Mouse (Mus musculus) lung, embryonic 14.5 days (tissue): ENCODE data around the gene Ppfibp1. TPM values are rescaled to one million over a fixed set of nuclear protein-coding genes. Genes with fewer than 3 reads are reported as not detected.

Experiments used
- ATAC-seq: fragments of 200-750 bp; cut with Nextera tagmentation; 2 replicates; pipeline ENCODE4 v1.8.0; 2017; ENCODE audit warnings: mild to moderate bottlenecking, moderate TSS enrichment, moderate library complexity; ENCODE audit not compliant: insufficient read depth
- DNase-seq: peaks from one replicate; pipeline ENCODE4 v3.0.0-alpha.2; 2015
- H3K27ac ChIP-seq: fragments of 300-500 bp; sonication (generic); 2 replicates; pipeline ENCODE4 v1.5.1; 2014; ENCODE audit warnings: low read depth, mild to moderate bottlenecking, moderate library complexity
- H3K27me3 ChIP-seq: fragments of 300-500 bp; sonication (generic); 2 replicates; pipeline ENCODE4 v1.6.1; 2014; ENCODE audit warnings: low read length, control low read depth; ENCODE audit not compliant: insufficient read depth
- H3K36me3 ChIP-seq: fragments of 300-500 bp; sonication (generic); 2 replicates; pipeline ENCODE4 v1.6.1; 2014; ENCODE audit warnings: control low read depth; ENCODE audit not compliant: insufficient read depth
- H3K4me1 ChIP-seq: fragments of 300-500 bp; sonication (generic); 2 replicates; pipeline ENCODE4 v1.6.1; 2014; ENCODE audit warnings: antibody characterized with exemption, control low read depth; ENCODE audit not compliant: insufficient read depth
- H3K4me2 ChIP-seq: fragments of 300-500 bp; sonication (generic); 2 replicates; pipeline ENCODE4 v1.6.1; 2014; ENCODE audit warnings: mild to moderate bottlenecking
- H3K4me3 ChIP-seq: fragments of 300-500 bp; sonication (generic); 2 replicates; pipeline ENCODE4 v1.5.1; 2014; ENCODE audit warnings: low read depth, low read length
- H3K9ac ChIP-seq: fragments of 300-500 bp; sonication (generic); 2 replicates; pipeline ENCODE4 v1.6.1; 2014
- H3K9me3 ChIP-seq: fragments of 300-500 bp; sonication (generic); 2 replicates; pipeline ENCODE4 v1.6.1; 2016; ENCODE audit warnings: low read depth, low read length, control low read depth
- CTCF ChIP-seq: IDR thresholded peaks from 2 replicates; pipeline ENCODE4 v1.5.1; 2016; ENCODE audit warnings: antibody characterized with exemption, low read depth
- WGBS: fragments of 180-500 bp; shearing (Covaris S2); extraction: QIAGEN DNeasy Blood & Tissue Kit; methylation state at CpG from one replicate; pipeline ENCODE4 v1.1.7; 2014; 5-methylcytosine and 5-hydroxymethylcytosine counted together
- polyA plus RNA-seq: library from polyadenylated mRNA; unstranded; fragments of >200 nt; fragmentation: Nextera tagmentation; extraction: Ambion mirVana; gene quantifications from 2 replicates; pipeline ENCODE4 v1.2.1, GENCODE M21; 2014

Ppfibp1 gene
- polyA plus RNA-seq, 1 experiment from 2014 or later: 52.5 TPM

DNA sequence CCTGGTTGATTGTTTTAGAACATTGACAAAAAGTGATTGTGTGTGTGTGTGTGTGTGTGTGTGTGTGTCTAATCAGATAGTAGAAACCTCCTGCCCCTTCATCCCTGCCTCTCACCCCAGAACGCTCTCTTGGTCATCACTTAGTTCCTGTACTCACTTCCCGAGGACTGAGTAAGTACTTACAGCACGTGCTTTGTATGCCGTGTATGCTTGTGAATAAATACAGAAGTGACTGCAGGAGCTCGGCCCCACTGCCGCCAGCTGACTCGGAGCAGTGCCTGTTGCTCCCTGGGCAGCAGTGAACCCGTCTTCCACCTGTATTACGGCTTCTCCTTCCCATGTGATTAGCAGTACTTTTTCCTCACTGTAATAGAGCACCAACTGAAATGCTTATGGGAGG, 164.2 kb downstream of the Ppfibp1 start:
- Histone ChIP-seq H3K27ac (no peak overlapping the region), H3K27me3 (no peaks in the 10 kb centered on the region), H3K4me1 (no peaks in the 10 kb centered on the region), H3K4me2 (no peak overlapping the region), H3K9ac (no peak overlapping the region), H3K4me3 (no peak overlapping the region), H3K9me3 (no peaks in the 10 kb centered on the region), H3K36me3 (peaks cover 88% of the 10 kb centered on the region)
- no peak for ATAC-seq
- no peak for DNase-seq
- no peak for TF ChIP-seq CTCF
- WGBS: 82% methylated on average over 9 of the region's 9 CpGs

DNA sequence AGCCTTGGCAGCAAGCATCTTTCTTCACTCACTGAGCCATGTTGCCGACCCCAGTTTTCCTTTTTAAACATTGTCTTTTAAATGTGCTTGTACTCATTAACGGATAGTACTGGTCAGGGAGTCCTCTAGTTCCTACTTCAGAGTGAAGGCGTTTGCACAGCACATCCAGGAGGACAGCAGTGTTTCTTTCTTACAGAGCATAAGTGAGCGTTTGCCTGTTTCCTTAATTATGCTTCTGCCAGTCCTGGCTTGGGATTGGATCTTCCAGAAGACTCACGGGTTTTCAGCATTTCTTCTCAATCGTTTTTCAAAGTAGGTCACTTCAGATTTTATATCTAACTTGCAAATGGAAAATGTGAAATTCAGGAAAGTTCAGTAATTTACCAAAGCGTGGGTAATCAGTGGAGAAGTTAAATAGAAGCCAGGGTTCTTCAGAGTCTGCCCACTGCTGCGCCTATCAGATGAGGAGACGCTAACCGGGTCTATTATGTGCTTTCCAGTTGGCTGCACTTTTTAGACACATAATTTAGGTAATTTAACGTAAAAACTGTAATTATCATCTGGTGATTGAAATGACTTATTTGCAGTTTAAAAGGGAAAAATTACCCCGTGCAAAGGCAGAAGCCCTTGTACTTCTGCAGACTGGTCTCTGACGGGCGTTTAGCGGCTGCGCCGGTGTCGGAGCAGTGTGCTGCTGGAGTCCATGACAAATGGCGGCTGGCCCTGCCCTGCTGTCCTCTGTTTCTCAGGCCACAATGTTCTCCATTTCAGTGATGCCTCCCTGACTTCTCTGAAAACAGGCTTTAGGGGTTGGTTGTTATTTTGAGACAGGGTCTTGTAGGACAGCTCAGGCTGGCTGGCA, 165.7 kb downstream of the Ppfibp1 start:
- Histone ChIP-seq H3K36me3 (peaks cover 78% of the 10 kb centered on the region), H3K9ac (no peak overlapping the region), H3K27ac (no peak overlapping the region), H3K4me1 (no peaks in the 10 kb centered on the region), H3K4me3 (no peak overlapping the region), H3K4me2 (no peak overlapping the region), H3K9me3 (no peaks in the 10 kb centered on the region), H3K27me3 (no peaks in the 10 kb centered on the region)
- DNase-seq (no peak), ATAC-seq (no peak)
- TF ChIP-seq CTCF: no peak
- WGBS: 86% methylated on average over 19 of the region's 19 CpGs

DNA sequence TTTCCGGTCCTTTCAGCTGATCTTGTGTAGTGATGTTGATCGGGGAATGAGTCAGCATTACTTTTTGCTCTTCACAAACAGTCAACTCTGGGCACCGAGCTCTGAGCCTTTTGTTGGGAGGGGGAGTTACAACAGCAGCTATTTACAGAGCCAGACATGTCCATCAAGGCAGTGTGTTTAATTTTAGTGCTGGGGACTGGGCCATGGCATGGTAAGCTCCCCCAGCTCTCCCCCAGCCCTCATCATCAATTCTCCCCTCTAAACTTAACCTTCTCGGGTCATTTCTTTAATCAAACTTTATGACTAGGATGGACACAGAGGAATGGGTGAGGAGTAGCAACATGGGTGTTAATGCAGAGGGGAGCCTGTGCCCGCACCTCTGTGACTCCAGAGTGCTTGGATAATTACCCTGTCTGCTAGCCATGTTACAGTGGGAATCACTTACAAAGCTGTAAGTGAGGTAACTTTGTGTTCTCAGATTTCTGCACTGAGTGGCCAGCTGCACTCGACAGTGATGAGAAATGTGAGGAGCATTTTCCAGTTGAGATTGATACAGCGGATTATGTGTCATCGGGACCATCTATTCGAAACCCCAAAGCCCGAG, 167.2 kb downstream of the Ppfibp1 start:
- no peak for DNase-seq

DNA sequence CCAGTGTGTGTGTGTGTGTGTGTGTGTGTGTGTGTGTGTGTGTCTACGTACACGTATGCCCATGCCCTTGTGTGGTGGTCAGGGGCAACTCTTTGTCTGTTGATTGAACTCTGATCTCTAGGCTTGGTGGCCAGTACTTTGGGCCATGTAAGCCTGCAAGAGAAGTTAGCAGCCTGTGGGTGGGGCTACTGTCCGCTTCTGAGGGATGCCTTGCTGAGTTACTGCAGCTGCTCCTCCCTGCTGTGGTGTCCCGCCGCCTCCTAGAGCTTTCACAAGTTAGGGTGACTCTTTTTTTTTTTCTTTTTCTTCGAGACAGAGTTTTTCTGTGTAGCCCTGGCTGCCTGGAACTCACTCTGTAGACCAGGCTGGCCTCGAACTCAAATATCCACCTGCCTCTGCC, 171.0 kb downstream of the Ppfibp1 start:
- Histone ChIP-seq H3K4me1 (no peaks in the 10 kb centered on the region), H3K27ac (no peak overlapping the region), H3K9ac (no peak overlapping the region), H3K36me3 (peaks cover 74% of the 10 kb centered on the region), H3K9me3 (no peaks in the 10 kb centered on the region), H3K4me2 (no peak overlapping the region), H3K4me3 (no peak overlapping the region), H3K27me3 (no peaks in the 10 kb centered on the region)
- 60% methylated on average over 7 of the region's 7 CpGs for WGBS
- ATAC-seq: 0 out of 2 replicates have a peak, but pooled peaks have one; percentile 41
- TF ChIP-seq CTCF: 0 out of 2 replicates have a peak, but pooled peaks have one; percentile 6
- peak; percentile 34 for DNase-seq

More for the DNA sequence above, 167.2 kb downstream of the Ppfibp1 start:
- Histone ChIP-seq H3K4me1 (no peaks in the 10 kb centered on the region), H3K27me3 (no peaks in the 10 kb centered on the region), H3K9me3 (no peaks in the 10 kb centered on the region), H3K4me2 (no peak overlapping the region), H3K4me3 (no peak overlapping the region), H3K36me3 (peaks cover 75% of the 10 kb centered on the region), H3K27ac (no peak overlapping the region), H3K9ac (no peak overlapping the region)
- 86% methylated on average over 10 of the region's 10 CpGs for WGBS
- ATAC-seq: no peak
- TF ChIP-seq CTCF: no peak

DNA sequence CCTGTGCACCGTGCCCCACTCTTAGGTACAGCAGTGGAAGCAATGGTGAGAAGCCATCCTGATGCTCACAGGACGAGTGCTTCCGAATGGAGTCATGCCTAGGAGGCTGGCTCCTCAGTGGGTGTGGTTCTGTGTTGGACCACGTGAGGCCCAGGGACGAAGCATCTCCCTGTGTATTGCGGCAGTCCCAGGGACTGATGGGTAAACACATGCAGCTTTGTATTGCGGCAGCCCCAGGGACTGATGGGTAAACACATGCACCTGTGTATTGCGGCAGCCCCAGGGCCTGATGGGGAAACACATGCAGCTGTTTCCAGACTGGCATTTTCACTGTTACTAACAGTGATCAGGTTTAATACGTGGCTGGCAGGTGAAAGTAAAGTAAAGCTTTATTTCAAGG, 173.3 kb downstream of the Ppfibp1 start:
- peaks cover 67% of the 10 kb centered on the region for H3K36me3 ChIP-seq
- H3K27me3 ChIP-seq: no peaks in the 10 kb centered on the region
- H3K4me2 ChIP-seq: no peak overlapping the region
- no peaks in the 10 kb centered on the region for H3K9me3 ChIP-seq
- H3K4me3 ChIP-seq: no peak overlapping the region
- 81% methylated on average over 9 of the region's 9 CpGs for WGBS
- TF ChIP-seq CTCF: no peak
- DNase-seq (no peak), ATAC-seq (no peak)
- no peak overlapping the region for H3K27ac ChIP-seq
- H3K9ac ChIP-seq: no peak overlapping the region
- no peaks in the 10 kb centered on the region for H3K4me1 ChIP-seq

DNA sequence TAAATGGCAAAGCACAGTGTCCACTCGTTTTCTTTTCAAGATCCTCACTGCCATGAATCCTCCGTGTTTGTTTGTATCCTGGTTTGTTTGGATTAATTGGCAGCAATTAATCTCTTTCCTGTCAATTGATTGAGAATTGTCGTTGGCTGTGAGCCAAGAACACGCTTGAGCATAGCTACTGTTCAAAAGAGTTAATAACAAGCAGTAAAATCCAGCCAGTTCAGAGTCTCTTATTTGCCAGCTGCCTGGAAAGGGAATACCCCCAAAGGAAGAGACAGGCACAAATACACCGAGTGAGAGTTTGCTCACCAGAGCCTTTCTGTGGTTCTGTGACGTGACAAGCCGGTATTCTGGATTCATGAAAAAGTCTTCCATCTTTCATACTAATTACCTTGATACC, 173.7 kb downstream of the Ppfibp1 start:
- H3K36me3 ChIP-seq: peaks cover 67% of the 10 kb centered on the region

DNA sequence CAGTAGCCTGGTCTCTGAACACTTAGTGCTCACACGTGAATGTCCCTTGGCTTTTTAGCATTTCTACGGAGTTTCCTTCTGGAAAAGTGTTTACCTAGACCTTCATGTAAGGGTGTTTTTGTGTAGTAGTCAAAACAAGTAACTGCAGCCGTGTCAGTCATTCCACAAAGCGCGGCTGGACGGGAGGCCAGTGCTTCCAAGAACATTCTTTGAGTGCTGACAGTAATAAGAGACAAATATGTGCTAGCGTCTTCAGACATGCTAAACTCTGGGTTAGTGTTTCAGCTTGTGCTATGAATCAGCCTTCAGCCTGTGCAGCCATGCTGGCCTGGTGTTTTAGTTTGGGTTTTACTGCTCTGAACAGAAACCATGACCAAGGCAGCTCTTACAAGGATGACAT, 174.4 kb downstream of the Ppfibp1 start:
- Histone ChIP-seq H3K9ac (no peak overlapping the region), H3K4me1 (no peaks in the 10 kb centered on the region), H3K4me2 (no peak overlapping the region), H3K36me3 (peaks cover 69% of the 10 kb centered on the region), H3K27me3 (no peaks in the 10 kb centered on the region), H3K4me3 (no peak overlapping the region), H3K27ac (no peak overlapping the region), H3K9me3 (no peaks in the 10 kb centered on the region)
- no peak for TF ChIP-seq CTCF
- ATAC-seq (no peak), DNase-seq (no peak)
- WGBS: 83% methylated on average over 7 of the region's 7 CpGs

More for the DNA sequence above, 173.7 kb downstream of the Ppfibp1 start:
- Histone ChIP-seq H3K27ac (no peak overlapping the region), H3K4me2 (no peak overlapping the region), H3K4me3 (no peak overlapping the region), H3K9me3 (no peaks in the 10 kb centered on the region), H3K27me3 (no peaks in the 10 kb centered on the region), H3K4me1 (no peaks in the 10 kb centered on the region), H3K9ac (no peak overlapping the region)
- DNase-seq (no peak), ATAC-seq (no peak)
- WGBS: 74% methylated on average over 7 of the region's 7 CpGs
- no peak for TF ChIP-seq CTCF
